Mouse (Mus musculus): Measurements from ENCODE around the gene Gm21987.

Gm21987 gene

GRCm38 (mm10) chr16:38350361-38350855 lies 3.6 kb downstream of the Gm21987 start:
- no peak for DNase-seq

DNA sequence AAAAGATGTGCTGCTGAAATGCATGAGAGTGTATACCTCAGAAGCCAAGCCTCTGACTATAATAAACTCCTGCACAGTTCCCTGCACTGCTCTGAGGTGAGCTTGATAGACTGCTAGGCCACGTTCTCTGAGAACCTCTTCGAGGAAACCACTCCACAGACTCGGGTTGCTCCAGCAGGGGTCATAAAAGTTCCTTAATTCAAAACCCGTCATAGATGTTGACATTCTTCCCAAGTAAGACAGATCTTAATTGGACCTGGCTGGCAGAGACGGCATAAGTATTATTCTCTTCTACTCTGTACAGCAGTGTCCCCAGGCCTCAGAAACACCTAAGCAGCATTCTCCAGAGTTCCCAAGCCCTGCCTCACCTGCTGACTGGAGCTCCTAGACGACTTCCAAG lies 4.1 kb downstream of the Gm21987 start:
- no peak for DNase-seq

DNA sequence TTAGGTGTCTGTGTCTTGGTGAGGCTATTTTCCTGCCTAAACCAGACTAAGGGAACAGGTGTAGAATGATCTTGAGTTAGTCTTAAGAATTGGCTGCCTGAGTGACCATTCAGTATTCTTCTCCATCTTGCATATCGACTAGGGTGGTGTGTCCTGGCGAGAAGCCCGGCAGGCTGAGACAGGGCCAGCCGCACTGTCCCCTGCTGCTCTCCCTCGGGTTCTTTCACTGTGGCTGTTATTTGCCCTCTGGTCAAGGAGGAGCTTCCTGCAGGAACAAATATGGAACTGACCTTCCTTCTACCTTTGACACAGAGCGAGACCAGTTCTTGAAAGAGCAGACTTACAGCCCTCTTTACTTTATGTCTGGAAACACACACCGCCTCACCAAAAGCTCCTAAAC lies 5.2 kb downstream of the Gm21987 start:
- no peak for DNase-seq

- DNase-seq, result no peak
Observed at GRCm38 (mm10) chr16:38352851-38353250, 6.0 kb downstream of the Gm21987 start.

DNA sequence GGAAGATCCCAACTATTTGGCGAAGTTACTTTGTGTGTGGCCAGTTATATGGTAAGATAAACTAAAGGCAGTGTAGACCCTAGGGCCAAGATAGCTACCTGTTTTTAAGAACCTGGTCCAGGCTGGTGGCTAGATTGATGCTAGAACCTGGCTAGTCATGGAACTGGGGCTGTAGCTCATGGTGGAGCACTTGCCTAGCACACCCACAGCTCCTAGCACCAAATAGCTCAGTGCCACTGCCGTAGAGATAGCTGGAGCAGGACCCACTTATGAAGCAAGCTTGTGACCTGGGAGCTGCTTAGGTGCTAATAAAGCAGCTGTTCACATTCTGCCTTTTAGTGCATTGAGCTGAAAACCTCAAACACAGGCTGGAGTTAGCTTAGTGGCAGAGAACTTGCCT lies 6.8 kb downstream of the Gm21987 start:
- no peak for DNase-seq

DNA sequence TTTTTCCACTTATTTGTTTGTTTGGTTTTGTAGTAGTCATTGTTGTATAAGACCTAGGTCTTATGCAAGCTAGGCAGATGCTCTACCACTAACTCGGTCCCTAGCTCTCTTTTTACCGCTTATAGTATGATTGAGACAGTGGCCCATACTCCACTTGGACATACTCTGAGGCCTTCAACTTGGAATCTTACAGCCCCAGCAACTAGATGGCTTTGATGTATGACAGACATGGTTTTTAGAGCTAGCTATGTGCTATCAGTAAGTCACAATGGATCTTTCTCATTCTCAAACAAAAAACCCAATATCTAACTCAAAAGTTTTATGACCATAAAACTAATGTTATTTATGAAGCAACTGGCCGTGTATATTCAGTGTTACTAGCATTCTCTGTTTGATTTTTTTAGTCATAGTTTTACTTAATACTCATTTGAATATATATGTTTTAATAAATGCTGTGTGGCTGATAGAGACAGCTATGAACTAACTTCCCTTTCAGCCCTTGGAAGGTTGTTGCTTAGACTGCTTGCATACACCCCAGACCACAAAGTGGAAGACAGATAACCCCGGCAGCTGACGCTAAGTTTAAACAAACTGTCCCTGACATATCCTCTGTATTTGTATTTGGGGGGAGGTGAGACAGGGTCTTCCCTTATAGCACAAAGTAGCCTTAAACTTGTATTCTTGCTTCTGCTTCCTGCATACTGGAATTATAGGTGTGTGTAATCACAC lies 7.5 kb downstream of the Gm21987 start:
- no peak for DNase-seq

GRCm38 (mm10) chr16:38358256-38358812 lies 11.5 kb downstream of the Gm21987 start:
- DNase-seq, result no peak

DNA sequence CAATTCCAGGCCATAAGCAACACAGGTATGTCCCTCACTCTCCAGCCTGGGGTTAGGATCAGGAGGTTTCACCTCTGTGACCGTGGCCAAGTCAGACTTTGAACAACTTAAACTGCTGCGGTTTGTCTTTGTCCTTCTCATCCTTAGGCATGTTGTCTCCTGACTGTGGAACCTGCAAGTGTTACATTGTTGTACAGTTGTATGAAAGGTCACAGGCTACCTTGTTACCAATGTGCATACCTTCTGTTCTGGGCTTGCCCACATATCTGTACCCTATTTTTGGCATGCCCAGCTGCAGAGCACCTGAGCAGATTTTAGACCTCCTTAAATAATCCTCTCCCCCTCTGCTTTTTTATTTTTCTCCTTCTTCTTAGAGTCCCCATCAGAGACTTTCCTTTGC lies 12.4 kb downstream of the Gm21987 start:
- DNase-seq, result no peak

DNA sequence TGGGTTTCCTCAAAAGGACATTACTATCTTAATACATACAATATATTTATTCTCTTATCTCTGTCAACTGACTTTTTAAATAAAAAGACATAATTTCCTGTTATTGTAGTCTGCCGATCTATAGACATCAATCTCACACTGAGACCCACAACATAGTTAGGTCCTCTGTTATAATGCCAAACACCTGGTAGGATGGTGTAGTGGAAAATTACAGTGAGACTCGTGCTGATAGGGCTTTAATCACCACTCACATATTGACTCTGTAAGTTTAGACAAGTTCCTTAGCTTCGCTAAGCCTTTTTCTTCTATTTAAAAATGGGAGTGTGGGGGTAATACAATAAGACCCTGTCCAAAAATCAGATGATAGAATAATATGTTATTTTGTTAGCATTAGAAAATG lies 13.0 kb downstream of the Gm21987 start:
- no peak for DNase-seq

DNA sequence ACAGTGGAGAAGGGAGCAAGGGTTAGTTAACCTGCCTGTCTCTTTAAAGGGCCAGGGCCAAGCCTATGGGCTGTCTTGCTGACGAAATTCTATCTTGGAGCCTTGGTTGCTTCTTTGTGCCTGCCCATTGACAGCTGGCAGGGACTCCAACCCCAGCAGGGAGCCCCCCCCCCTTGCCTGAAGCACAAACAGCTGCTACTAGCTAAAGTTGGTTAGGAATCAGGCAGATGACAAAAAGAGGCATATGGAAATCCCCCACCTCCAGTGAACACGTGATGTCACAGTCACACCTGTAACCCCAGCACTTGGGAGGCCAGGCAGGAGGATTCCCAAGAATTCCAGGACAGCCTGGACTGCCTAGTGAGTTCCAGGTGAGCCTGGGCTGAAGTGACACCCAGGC lies 13.5 kb downstream of the Gm21987 start:
- no peak for DNase-seq

GRCm38 (mm10) chr16:38361933-38362332 lies 15.1 kb downstream of the Gm21987 start, which contains the start of gene Popdc2:
Popdc2 (plus strand) TSS chr16:38362209.
- DNase-seq, result no peak

DNA sequence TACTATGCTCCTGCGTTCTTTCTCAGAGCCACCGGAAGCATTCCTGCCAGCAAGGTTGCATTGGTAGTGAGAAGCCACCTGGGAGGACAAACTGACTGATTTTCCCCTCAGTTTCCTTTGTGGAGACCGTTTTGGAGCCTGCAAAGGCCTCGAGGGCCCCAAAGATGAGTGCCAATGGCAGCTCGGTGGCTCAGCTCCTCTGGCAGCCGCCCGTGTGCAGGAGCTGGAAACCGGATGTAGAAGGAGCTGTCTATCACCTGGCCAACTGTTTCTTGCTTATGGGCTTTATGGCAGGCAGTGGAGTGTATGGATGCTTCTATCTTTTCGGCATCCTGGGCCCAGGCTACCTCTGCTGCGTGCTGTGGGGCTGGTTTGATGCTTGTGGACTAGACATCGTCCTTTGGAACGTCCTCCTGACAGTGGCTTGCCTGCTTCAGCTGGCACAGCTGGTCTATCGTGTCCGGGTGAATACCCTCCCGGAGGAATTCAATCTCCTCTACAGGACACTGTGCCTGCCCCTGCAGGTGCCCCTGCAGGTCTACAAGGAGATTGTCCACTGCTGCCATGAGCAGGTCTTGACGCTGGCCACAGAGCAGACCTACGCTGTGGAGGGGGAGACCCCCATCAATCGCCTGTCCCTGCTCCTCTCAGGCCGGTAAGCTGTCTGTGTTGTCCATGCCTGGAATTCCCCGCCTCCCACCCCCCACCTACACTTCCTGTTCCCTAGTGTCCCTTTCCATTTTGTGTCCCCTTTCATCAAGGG lies 15.8 kb downstream of the Gm21987 start:
- DNase-seq, result no peak

GRCm38 (mm10) chr16:38363256-38363595 lies 16.4 kb downstream of the Gm21987 start:
- DNase-seq, result no peak

DNA sequence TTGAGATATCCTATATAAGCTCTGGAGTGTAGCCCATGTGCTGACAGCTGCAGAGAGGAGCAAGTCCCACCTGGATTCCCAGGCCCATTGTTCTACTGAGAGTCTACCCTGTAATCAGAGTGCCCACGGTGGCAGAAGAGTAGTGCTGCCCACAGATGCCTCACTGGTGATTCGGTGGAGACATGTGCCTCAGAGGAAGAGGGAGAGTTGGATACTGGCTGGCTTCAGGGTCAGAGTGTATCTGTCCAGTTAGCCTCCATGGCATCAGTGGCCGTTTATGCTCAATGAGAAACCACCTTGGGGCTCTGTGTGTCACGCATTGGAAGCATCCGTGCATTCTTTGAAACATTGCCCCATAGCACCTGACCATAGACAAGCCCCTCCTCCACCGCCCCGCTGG lies 16.8 kb downstream of the Gm21987 start:
- no peak for DNase-seq

DNA sequence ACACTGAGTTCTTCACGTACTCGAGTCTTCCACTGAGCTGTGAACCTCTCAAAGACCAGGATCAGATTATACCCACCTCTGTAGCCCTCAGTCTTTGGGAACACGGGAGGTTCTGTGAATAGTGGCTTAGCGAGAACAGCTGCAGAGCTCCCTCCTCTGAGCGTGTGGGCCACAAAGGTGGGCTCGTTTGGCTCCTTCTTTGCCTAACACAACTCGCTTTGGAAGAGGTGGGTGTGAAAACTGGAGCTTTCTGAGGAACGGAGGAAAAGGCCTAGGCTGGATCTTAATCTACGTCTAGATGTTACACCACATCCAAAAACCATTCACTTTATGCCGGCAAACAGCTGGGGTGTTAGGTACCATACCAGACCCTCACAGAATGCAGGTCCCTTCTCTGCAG lies 18.6 kb downstream of the Gm21987 start:
- no peak for DNase-seq

DNA sequence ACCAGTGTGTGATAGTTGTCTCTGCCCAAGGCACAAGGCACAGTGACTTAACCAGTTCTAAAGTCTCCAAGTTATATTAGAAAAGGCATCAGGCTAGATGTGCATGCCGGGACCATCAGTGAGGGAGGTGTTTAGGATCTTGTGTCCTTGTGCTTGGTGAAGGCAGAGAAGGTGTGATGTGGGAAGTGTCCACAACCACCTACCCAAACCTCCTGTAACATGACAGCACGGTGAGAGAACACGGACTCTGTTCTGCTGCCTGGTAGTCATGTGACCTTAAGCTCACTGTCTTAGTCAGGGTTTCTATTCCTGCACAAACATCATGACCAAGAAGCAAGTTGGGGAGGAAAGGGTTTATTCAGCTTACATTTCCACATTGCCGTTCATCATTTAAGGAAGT lies 19.4 kb downstream of the Gm21987 start:
- DNase-seq, result no peak

GRCm38 (mm10) chr16:38368336-38368735 lies 21.5 kb downstream of the Gm21987 start:
- DNase-seq, result no peak

DNA sequence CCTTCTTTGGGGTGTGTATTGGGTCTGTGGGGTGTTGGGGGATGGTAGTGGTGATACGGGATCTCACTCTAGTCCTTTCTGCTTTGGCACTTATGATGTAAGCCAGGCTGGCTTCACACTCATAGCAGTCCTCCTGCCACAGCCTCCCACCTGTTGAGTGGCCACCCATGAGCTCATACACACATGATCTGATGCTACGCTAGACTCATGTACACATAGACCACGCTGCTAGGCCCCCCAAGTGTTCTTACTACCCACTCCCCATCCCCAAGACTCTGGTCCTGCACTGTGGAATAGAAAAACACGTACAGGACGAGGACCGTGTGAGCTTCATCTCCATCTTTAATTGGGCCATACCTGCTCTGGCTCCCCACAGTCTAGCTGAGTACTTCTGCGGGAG lies 22.2 kb downstream of the Gm21987 start:
- no peak for DNase-seq

DNA sequence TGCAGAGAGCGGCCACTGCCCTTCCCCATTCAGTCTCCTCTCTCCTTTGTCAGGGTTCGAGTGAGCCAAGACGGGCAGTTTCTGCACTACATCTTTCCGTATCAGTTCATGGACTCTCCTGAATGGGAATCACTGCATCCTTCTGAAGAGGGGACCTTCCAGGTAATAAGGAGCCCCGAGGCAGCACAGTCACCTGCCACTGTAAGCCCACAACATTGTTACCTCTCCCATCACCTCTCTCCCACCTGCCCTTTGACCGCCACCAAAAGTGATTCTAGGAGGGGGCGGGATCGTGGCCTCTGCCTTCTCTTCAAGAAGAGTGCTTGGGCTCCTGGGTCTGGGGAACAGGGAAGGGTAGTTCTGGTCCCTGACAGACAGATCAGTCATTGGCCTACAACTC lies 22.6 kb downstream of the Gm21987 start:
- no peak for DNase-seq

DNA sequence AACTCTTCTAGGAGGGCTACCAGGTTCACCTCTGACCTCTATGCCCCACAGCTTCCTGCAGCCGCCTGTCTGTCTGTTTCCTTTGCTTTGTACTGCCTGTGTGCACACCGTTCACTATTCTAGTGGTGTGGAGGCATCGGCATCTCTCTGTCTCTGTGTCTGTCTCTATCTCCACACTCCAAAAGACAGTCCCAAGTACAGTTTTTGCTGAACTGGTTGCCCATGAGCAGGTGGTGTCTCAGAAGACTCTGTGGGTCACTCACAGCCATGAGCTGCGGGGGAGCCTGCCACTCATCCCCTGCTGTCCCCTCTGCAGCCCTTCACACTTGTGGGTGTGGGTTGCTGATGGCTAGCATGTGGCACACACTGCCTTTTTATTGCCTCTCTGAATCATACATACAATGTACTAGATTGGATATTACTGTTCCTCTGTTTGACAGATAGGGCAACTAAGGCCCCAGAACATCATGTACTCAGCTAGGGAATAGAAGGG lies 23.2 kb downstream of the Gm21987 start:
- DNase-seq, result no peak

DNA sequence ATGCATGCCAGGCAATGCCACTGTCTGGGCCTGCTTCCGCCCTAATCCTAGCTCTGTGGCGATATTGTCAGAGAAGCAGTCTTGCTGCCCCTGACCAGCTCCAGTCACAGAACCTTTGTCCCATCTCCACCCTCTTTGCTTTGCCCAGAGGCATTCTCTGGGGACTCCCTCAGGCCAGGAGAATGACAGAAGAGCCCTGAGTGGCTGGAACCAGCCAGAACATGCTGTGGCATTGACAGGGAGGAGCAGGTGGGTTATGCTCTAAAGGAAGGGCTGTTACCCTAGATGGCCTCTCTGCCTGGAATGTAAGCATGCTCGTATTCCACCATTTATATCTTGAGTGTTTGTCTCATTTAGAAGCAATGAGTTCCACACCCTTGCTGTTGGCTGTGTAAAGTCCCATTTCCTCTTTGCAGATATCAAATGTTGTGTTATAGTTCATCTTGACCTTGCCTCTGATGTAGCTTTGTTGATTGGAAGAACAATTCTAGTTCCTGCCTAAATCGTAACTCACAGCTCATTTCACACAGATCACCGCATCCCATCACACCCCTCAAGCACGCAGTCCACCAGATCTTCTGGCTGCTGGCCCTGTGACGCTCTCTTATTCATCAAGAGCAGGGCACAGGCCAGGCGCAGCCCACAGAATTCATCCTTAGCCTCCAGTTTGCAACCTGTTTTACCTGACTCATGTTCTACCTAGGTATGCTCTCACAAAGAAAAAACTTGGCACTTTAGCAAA lies 24.0 kb downstream of the Gm21987 start:
- no peak for DNase-seq

- no peak for DNase-seq
Observed at GRCm38 (mm10) chr16:38371705-38372296, 25.0 kb downstream of the Gm21987 start.

- no peak for DNase-seq
Observed at GRCm38 (mm10) chr16:38372876-38373275, 26.0 kb downstream of the Gm21987 start.
